Mouse (Mus musculus): ENCODE measurements at regions not wholly inside any gene's neighbourhood (a gene's known extent, or its start where the extent isn't known, plus 50 kb on each side); places are given as distances from the start of the nearest gene placed in this dataset.
A peak's percentile ranks its signal among the peaks of the same experiment; 100 is the strongest.

- Histone ChIP-seq H3K9me3 (replicated peaks; ENCODE audit: control insufficient read depth, low read length) (no peaks in the 10 kb centered on the region), H3K27me3 (ENCODE audit: control insufficient read depth, insufficient read depth, low read length) (no peaks in the 10 kb centered on the region), H3K4me2 (ENCODE audit: low read depth, low read length) (no peak overlapping the region), H3K4me3 (replicated peaks; ENCODE audit: low read length) (no peak overlapping the region), H3K9ac (ENCODE audit: low read length) (no peak overlapping the region), H3K36me3 (ENCODE audit: control insufficient read depth, insufficient read depth, low read length) (no peaks in the 10 kb centered on the region), H3K4me1 (ENCODE audit: control insufficient read depth, insufficient read depth, low read length) (no peaks in the 10 kb centered on the region), H3K27ac (ENCODE audit: low read length) (peak overlapping the region; percentile 34; the same call in 1 of the 2 replicates)
- ATAC-seq (ENCODE audit: insufficient read depth, low FRiP score): no peak
- WGBS: 74% methylated on average over 4 of the region's 4 CpGs
These were observed 50.9 kb upstream of the Cd2ap start for GRCm38 (mm10) chr17:42927320-42927719.
